Mouse (Mus musculus) spleen, embryonic (tissue): ENCODE measurements around the gene Per3.

Experiments used
- CTCF ChIA-PET: fragments of 350-600 bp; sonication (Branson Sonifier 250); formaldehyde crosslinking; loops from one replicate; lab custom pipeline; 2022; lab: Charles Lee

Gene Per3

GRCm38 (mm10) chr4:151044037-151044943, at the start of gene Per3:
Gene Per3 (minus strand): TSS chr4:151044665.
- CTCF ChIA-PET: no interaction called here

- CTCF ChIA-PET: no interaction called here
Measured at GRCm38 (mm10) chr4:151089270-151089669, 44.8 kb upstream of the Per3 start, which contains the start of gene Gm13090. Gene Gm13090 (plus strand): TSS chr4:151089570.

- CTCF ChIA-PET: no interaction called here
Measured at GRCm38 (mm10) chr4:151088819-151089218, 44.4 kb upstream of the Per3 start.

- CTCF ChIA-PET: no interaction called here
Measured at GRCm38 (mm10) chr4:151087358-151087757, 42.9 kb upstream of the Per3 start.

- CTCF ChIA-PET: no interaction called here
Measured at GRCm38 (mm10) chr4:151083027-151083426, 38.6 kb upstream of the Per3 start.

DNA sequence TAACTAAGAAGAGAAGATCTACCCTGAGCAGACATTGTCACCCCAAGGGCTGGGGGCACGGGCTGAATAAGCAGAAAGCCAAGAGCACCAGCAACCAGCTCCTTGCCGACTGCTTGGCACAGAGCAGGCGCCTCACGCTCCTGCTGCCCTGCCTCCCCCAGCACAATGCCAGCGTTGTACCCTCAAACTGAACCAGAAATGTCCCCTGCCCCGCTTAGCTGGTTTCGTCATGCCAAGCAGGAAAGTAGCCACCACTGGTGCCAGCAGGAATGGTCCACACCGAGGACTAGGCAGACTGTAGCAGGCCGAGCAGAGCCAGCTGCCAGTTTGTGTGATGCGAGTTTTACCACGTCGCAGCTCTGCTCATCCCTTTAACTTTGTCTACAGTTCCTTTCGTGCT, 37.5 kb upstream of the Per3 start:
- CTCF ChIA-PET: no interaction called here

DNA sequence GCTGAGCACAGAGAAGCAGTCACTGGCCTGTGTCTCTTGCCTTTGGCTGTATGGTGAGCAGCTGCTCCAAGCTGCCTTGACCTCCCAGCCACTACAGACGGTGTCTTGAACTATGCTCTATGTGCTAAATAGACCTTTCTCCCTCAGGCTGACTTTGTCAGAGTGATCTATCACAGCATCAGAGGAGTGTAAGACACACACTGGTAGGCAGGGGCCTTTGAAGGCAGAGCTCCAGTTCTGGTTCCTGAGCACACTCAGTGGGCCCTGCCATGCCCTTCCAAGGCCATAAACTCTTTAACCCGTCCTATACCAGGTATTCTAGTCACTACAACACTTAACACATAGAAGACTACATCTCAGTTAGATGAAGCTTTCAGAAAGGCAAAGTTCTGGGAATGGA, 36.9 kb upstream of the Per3 start:
- CTCF ChIA-PET: no interaction called here

- CTCF ChIA-PET: no interaction called here
Measured at GRCm38 (mm10) chr4:151074817-151075216, 30.4 kb upstream of the Per3 start.

DNA sequence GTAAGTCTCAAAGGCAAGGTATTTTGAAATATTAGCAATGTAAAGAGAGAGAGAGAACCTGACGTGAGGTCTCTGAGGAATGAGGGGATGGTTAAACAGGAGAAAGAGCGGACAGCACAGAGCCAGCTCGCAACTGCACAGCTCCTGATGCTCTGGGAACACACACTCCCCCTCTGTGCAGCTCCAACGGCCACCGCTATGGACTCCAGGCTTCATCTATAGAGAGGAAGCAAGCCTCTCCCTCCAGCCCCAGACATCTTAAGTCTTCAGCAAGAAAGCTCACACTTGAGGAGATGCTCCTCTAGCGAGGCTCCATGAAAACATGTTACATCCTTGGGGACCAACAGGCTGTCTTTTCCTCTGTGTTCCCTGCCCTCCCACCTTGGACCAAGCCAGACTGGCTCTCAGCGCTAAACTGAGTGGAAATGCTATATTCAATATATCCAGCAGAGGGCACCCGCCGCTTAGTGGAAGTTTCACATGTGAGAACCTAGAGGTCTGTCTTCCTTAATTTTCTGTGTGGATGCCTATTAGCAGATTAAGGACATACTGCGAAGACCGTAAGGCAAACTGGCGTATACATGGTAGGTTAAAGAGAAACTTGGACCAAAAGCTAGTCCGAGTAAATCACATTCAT, 28.8 kb upstream of the Per3 start:
- CTCF ChIA-PET: no interaction called here

DNA sequence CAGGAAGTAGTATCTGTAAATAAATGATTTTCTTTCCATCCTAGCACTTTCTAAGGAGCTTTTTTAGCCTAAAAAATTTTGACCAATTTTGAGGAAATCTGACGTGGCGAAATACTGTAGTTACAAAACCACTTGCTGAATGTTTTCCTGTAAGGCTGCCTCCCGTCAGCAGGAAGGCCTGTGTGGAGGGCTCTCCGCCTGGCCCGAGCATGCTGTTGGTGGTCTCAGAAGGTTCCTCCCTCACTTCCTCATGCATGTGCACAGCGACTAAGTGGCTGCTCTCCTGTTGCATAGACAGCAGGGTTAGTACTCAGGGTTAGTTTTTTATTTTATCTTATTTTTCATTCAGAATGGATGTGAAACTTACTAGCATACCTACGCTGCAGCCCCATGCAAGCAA, 26.5 kb upstream of the Per3 start:
- CTCF ChIA-PET: no interaction called here

GRCm38 (mm10) chr4:151068751-151069150, 24.3 kb upstream of the Per3 start:
- CTCF ChIA-PET: no interaction called here

DNA sequence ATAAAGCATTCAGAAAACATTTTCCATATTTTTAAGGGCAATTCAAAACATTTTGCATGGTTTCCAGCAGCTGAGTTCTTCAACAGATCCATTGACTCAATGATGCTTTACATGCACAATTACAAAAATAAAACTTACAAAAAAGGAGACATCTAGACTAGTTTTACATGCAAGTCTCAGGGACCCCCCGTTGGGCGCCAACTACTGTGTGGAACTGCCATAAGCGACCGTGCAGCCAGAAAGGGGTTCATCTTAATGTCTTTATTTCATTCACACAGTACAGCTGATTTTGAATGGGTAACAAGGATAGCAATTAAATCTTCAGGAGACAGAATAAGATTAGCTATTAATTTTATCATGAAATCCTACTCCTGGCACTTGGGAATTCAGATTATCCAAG, 15.1 kb upstream of the Per3 start:
- CTCF ChIA-PET: interaction anchor here (0.7 kb wide), 1 partner anchor 764 kb away, joined by 12 read pairs; no protein-coding TSS in a partner anchor

DNA sequence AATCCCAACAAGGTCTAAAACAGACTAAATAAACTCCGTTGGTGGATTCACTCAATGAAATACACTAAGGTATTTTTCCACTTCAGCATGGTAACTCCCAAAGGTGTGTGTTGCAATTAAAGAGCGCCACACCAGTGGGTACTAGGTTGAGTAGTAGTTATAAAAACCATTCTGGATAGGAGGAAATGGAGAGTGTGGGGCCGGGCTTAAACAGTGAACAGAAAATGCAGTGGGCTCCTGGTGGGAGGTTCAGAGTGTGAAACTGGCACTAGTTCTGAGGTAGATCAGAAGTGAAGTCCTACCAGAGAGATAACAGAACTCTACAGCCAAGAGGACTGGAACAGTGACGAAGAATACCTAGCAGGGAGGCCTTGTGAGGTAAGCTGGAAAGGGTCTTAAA, 14.2 kb upstream of the Per3 start:
- CTCF ChIA-PET: no interaction called here

DNA sequence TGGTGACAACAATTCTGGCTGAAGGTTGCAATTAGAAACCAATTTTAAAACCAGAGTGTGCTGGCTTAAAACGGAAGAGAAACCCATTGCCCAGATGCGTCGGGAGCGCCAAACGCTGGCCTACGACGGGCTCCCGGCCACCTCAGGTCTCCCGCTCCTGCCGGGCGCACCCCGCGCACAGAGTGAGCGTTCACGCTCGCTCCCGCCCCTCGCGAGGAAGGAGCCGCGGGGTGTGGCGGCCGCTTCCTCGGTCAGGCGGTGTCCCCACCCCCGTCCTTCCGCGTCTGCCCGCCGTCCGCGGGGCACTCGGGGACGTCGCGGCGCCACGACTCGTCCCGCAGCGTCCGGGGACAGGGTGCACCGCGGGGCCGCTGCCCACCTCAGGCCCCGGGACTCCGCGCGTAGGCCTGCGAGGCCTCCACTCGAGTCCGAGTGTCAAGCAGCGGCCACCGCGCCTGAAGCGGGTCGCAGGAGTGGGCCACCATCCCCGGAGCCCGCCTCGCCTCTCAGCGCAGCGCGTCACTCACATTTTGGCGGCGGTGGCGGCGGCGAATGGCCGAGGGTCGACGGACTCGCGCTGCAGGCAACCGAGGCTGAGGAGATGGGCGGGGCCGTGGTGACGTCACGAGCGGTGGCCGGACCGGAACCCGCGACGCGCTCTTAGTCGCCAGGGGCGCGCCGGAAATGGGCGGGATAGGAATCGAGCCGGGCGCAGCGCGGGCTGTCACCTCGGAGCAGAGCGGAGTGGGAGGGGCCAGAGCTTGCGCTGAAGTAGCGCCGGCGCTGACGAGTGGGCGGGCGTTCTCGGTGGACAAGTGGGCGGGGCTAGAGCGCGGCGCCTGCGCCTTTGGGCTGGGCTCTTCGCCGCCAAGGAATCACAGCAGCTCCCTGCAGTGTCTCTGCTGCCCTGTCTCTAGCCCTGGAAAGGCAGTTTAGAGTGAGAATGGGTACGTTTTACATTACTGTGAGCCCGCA, 13.2 kb upstream of the Per3 start, which contains the start of gene Vamp3:
Gene Vamp3 (minus strand): TSS at position 617 of the 975 bp plus-strand sequence.
- CTCF ChIA-PET: no interaction called here

- CTCF ChIA-PET: no interaction called here
Measured at GRCm38 (mm10) chr4:151051162-151051561, 6.7 kb upstream of the Per3 start.

GRCm38 (mm10) chr4:151046524-151046923, 2.1 kb upstream of the Per3 start:
- CTCF ChIA-PET: no interaction called here

DNA sequence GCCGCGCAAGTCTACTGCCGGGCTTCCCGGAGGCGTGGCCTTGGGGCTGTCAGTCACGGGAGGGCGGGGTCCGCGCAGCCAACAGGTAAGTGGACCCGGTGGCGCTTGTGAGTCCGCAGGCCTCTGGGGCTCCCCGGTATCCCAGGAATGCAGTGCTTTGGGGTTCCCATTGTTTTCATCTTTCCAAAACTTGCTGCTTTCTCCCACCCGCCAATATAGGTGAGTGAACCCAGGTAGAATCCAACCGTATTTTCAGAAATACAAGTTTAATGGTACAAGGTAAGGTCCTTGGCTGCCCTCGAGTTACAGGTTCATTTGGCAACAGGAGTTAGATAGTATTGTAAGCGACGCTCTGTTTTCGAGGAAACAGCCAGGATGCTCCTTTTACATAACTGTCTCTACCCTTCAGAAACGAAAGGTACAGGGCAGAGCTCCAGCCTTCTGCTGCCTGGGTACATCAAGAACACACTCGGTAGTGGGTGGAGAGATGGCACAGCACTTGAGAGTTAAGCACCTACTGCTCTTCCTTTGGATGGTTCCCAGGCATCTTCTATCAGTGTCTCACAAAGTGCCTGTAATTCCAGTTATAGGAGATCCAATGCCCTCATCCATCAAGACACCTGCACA, 592 bp upstream of the Per3 start:
- CTCF ChIA-PET: no interaction called here

- CTCF ChIA-PET: no interaction called here
Measured at GRCm38 (mm10) chr4:151043281-151043680, 1.2 kb downstream of the Per3 start.

DNA sequence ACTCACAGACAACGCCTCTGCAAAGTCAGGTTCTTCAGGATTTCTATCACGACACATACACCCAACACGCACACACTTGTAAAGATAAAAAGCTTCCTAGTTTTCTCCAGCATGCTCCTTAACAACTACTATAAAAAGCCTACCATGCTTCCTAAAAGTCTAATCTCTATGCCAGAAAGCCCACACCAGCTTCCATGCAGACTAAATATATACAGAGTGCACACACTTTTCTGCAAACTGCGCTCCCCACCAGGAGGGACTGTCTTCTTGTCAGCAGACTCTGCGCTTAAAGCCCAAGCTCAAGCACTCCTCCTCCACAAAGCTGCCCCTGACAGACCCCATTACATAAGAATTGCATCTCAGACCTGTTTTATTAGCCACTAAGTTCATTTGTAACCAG, 3.0 kb downstream of the Per3 start:
- CTCF ChIA-PET: no interaction called here

GRCm38 (mm10) chr4:151037800-151038199, 6.7 kb downstream of the Per3 start:
- CTCF ChIA-PET: no interaction called here

DNA sequence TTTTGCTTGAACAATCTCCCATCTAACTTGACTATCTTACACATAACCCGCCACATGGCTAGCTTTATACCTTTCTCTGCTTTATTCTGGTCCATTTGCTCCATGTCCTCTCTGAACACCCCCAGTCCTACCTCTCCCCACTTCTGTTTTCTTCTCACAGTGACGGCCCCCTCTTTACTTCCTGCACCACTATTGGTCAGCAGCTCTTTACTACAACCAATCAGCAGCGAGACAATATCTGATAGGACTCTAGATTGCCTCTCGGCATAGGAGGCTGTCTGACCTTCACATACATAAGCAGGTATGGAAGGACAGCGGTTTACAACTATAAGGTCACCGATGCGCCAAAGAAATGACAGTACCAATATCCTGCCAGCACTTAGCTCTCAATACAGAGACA, 7.9 kb downstream of the Per3 start:
- CTCF ChIA-PET: no interaction called here
